Mouse (Mus musculus) liver, adult 2 months (tissue): Measurements from ENCODE around the gene Med7.

Experiments used
- CTCF ChIP-seq: fragments of 200-500 bp; IDR thresholded peaks from 2 replicates; pipeline ENCODE4 v1.5.1; 2011; ENCODE audit warnings: low read depth, low read length, control low read depth
- POLR2A ChIP-seq: fragments of 200-500 bp; IDR thresholded peaks from 2 replicates; pipeline ENCODE4 v1.6.1; 2011; ENCODE audit warnings: low read length, control low read depth; ENCODE audit not compliant: insufficient read depth; ENCODE audit errors: extremely low read depth

DNA sequence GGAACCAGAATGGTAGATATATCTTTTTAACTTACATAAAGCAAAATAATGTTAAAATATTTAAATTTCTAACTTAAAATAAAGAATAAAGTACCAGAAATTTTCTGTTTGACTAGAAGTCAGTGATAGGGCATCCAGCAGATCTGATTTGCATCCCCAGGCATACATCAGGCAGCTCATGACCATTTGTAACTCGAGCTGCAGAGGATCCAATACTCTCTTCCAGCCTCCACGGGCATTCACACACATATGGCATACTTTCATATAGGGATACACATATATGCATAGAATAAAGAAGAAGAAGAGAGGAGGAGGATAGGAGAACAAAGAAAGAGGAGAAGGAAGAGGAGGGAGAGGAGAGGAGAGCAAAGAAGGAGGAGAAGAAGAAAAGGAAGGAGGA is 38.8 kb upstream of the Med7 start:
- no peak for TF ChIP-seq CTCF
- TF ChIP-seq POLR2A, result no peak
